Comparison of ENCODE assay signal across 11 mouse cellular contexts in genomic region chr6:5854048-5854836, GRCm38 (mm10).
"Had no signal": no experiment of that assay in that cellular context is flagged by ENCODE, and none has a peak within 500 bp of the region (broad histone marks: within the 10 kb centered on the region; RNA-seq: fewer than 3 reads in every experiment).

No protein-coding gene starts in this region.

- DNase-seq: kidney, postnatal 10 days; lung, embryonic 14.5 days; lung, postnatal 10 days; lung, postnatal 4 days; retina, postnatal 1 day; right cerebral cortex, postnatal 4 days; spleen, adult 18-20 months; thymus, adult 18-20 months; thymus, postnatal 14 days had no signal

- ATAC-seq: liver, embryonic 12.5 days; midbrain, embryonic 16.5 days had no signal
